Mouse (Mus musculus) heart, adult 2 months (tissue): Measurements from ENCODE around the gene Rab17.

Experiments used
- CTCF ChIP-seq: fragments of 200-600 bp; IDR thresholded peaks from 2 replicates; pipeline ENCODE4 v1.8.1; 2022; ENCODE audit warnings: antibody characterized with exemption, mild to moderate bottlenecking, moderate library complexity
- EP300 ChIP-seq: fragments of 200-500 bp; IDR thresholded peaks from 2 replicates; pipeline ENCODE4 v1.6.1; 2011; ENCODE audit warnings: low read depth, low read length, control low read depth; ENCODE audit not compliant: insufficient read depth
- POLR2A ChIP-seq: fragments of 200-500 bp; IDR thresholded peaks from 2 replicates; pipeline ENCODE4 v1.6.1; 2011; ENCODE audit warnings: mild to moderate bottlenecking, low read depth, low read length, control low read depth; ENCODE audit not compliant: insufficient read depth

DNA sequence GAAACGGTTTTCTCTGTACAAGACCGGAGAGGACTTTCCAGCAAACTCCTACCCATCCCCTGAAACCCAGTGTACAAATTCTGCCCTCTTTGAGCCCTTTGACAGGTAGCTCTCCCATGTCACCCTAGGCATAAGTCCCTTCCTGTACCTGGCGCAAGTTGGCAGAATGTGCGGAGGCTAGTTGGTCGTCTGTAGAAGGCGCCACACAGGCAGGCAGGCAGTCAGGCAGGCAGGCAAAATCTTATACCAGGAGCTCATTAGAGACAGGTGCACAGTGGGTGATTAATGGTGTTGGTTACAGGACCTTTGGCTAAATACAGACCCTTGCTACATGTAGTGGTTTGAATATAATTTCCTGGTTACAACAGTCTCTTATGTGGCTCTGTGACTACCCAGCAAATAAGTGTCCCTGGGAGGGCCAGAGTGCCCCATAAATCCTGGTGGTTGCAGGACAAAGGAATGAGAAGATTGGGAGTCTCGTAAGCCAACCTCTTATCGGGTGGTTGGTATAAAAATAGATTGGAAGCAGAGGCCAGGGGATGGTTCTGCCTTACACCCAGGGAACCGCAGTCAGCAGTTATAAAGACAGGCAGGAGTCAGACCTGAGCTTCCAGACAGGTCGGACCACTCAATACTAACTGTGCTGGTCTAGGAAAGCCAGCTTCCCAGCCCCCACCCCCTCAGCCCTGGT lies 30.6 kb upstream of the Rab17 start:
- TF ChIP-seq POLR2A (no peak; the same call in 1 of the 2 replicates), CTCF (no peak), EP300 (no peak)
